In the genomic region with DNA sequence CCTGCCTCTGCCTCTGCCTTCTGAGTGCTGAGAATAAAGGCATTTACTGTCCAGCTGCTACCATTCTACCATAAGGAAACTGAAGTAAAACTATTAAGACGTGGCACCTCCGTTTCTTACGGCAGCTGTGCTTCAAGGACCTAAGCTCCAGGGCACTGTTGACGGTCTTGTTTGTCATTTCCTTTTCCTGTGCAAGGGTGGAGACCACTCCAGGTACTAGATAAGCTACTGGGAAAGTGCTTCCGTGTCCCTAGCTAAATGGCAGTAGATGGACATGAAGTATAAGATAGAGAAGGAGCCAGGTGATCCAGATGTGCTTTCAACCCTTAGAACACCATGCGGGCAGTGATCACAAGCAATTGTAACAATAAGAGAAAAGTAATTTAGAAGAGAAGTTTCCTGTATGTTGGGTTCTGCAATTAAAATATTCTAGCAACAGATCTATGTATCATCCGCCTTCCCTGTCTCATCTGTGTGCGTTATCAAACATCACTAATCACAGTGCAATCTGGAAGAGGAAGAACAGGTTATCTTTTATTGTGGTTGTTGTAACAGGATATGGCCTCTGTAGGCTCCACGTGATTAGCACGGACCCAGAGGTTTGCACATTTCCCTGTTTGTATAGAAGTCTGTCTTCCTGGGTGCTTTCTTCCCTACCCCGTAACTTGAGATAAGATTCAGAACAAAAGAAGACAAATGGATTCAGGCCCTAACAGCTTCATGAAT, we compare ENCODE assay signal across 22 mouse cellular contexts. TPM values are rescaled to one million over a fixed set of nuclear protein-coding genes. Genes with fewer than 3 reads are reported as not detected.
DNase-seq lines count a peak whose midpoint lies in the region; ATAC-seq and TF ChIP-seq lines count a peak whose summit lies in the region.
"Had no signal": no experiment of that assay in that cellular context is flagged by ENCODE, and none has a peak within 500 bp of the region (broad histone marks: within the 10 kb centered on the region; RNA-seq: fewer than 3 reads in every experiment).

No protein-coding gene starts in this region.

- 61% methylated on average over 11 of the region's 11 CpGs for WGBS in intestine, embryonic 16.5 days
- 59% methylated on average over 11 of the region's 11 CpGs for WGBS in liver, postnatal 0 days (ENCODE audit: insufficient replicate concordance)

- TF ChIP-seq EP300 in liver, postnatal 0 days (IDR thresholded peaks at IDR 0.05; ENCODE audit: low read depth): no peak

- peak overlapping the region; percentile 66 for H3K27ac ChIP-seq in intestine, embryonic 16.5 days (ENCODE audit: low read length)
- H3K27ac ChIP-seq in liver, postnatal 0 days (ENCODE audit: low read depth): no peak overlapping the region
- H3K27ac ChIP-seq: embryonic facial prominence, embryonic 10.5 days; hindbrain, embryonic 12.5 days; limb, embryonic 15.5 days; midbrain, embryonic 12.5 days had no signal

- peaks cover 46% of the 10 kb centered on the region for H3K4me1 ChIP-seq in G1E (ENCODE audit: insufficient read depth, low read depth, low read length)
- H3K4me1 ChIP-seq in intestine, embryonic 16.5 days (ENCODE audit: control insufficient read depth, insufficient read depth, low read length): peaks cover 17% of the 10 kb centered on the region
- peaks cover 31% of the 10 kb centered on the region for H3K4me1 ChIP-seq in liver, postnatal 0 days (ENCODE audit: insufficient read depth)

- peaks cover 74% of the 10 kb centered on the region for H3K36me3 ChIP-seq in G1E (replicated peaks)
- 0 out of 2 replicates have a peak, but pooled peaks cover 6% of the 10 kb centered on the region for H3K36me3 ChIP-seq in intestine, embryonic 16.5 days (ENCODE audit: control insufficient read depth, insufficient read depth, low read length)
- H3K36me3 ChIP-seq in liver, postnatal 0 days (replicated peaks; ENCODE audit: insufficient read depth, low read length): peaks cover 36% of the 10 kb centered on the region

- TF ChIP-seq CTCF in G1E (IDR thresholded peaks at IDR 0.05; ENCODE audit: low read depth, low read length): no peak
- no peak for TF ChIP-seq CTCF in liver, postnatal 0 days (IDR thresholded peaks at IDR 0.05; ENCODE audit: low read depth)

- H3K4me2 ChIP-seq in intestine, embryonic 16.5 days (ENCODE audit: low read depth, low read length): peak overlapping the region; percentile 72; the same call in 1 of the 2 replicates
- peak overlapping the region; percentile 33; the same call in 1 of the 2 replicates for H3K4me2 ChIP-seq in liver, postnatal 0 days (ENCODE audit: low read depth, low read length)
- H3K4me2 ChIP-seq: limb, embryonic 15.5 days; midbrain, embryonic 12.5 days had no signal

- H3K27me3 ChIP-seq in G1E (ENCODE audit: insufficient read depth, low read length): no peaks in the 10 kb centered on the region
- no peaks in the 10 kb centered on the region for H3K27me3 ChIP-seq in intestine, embryonic 16.5 days (replicated peaks; ENCODE audit: control insufficient read depth, insufficient read depth, low read length)
- no peaks in the 10 kb centered on the region for H3K27me3 ChIP-seq in liver, postnatal 0 days (ENCODE audit: insufficient read depth, low read length)
- H3K27me3 ChIP-seq: hindbrain, embryonic 12.5 days; limb, embryonic 15.5 days; midbrain, embryonic 12.5 days had no signal

- H3K9me3 ChIP-seq in G1E (replicated peaks): no peaks in the 10 kb centered on the region
- H3K9me3 ChIP-seq in intestine, embryonic 16.5 days (ENCODE audit: control insufficient read depth, low read length): no peaks in the 10 kb centered on the region
- H3K9me3 ChIP-seq in liver, postnatal 0 days (ENCODE audit: low read length): no peaks in the 10 kb centered on the region
- H3K9me3 ChIP-seq: embryonic facial prominence, embryonic 10.5 days; hindbrain, embryonic 12.5 days; limb, embryonic 15.5 days; midbrain, embryonic 12.5 days had no signal

- intact Hi-C loops in left cerebral cortex, postnatal 36 days (cut with DNase I): loop anchor here (5.0 kb wide), 2 partner anchors 33 to 127 kb away; a partner anchor contains a TSS

- no peak overlapping the region; the same call in 1 of the 2 replicates for H3K4me3 ChIP-seq in G1E (ENCODE audit: low read depth, low read length)
- no peak overlapping the region for H3K4me3 ChIP-seq in intestine, embryonic 16.5 days (ENCODE audit: low read length)
- no peak overlapping the region for H3K4me3 ChIP-seq in liver, postnatal 0 days (ENCODE audit: low read depth, low read length)
- H3K4me3 ChIP-seq: hindbrain, embryonic 12.5 days; limb, embryonic 15.5 days had no signal

- DNase-seq in 416B (ENCODE audit: low read depth) (peak; percentile 53), G1E (ENCODE audit: low spot score) (no peak)
- DNase-seq in liver, postnatal 0 days: no peak
- no peak for DNase-seq in left cerebral cortex, postnatal 36 days (ENCODE audit: low spot score in 2 of 2)
- DNase-seq in lung, postnatal 14 days: no peak
- DNase-seq in layer of hippocampus, postnatal 10 days (ENCODE audit: low spot score in 2 of 2): no peak
- no peak for DNase-seq in left cerebral cortex, adult 18-20 months (ENCODE audit: low spot score in 2 of 2)
- DNase-seq: adrenal gland, postnatal 10 days; cerebellum, adult 11-12 months; gastrocnemius, postnatal 14 days; heart, postnatal 10 days; kidney, adult 18-20 months; kidney, postnatal 10 days; lung, postnatal 4 days; thymus, adult 18-20 months had no signal

- 0 out of 2 replicates have a peak, but pooled peaks have one; percentile 5 for ATAC-seq in G1E (ENCODE audit: extremely low read depth, insufficient number of reproducible peaks, low FRiP score, poor library complexity, severe bottlenecking)
- peak; percentile 39 for ATAC-seq in intestine, embryonic 16.5 days
- no peak for ATAC-seq in liver, postnatal 0 days

- no peak overlapping the region for H3K9ac ChIP-seq in intestine, embryonic 16.5 days (ENCODE audit: low read depth, low read length)
- H3K9ac ChIP-seq in liver, postnatal 0 days (replicated peaks): no peak overlapping the region
- H3K9ac ChIP-seq: hindbrain, embryonic 12.5 days; limb, embryonic 15.5 days; midbrain, embryonic 12.5 days had no signal

RNA-seq across cellular contexts. Expression of a gene that starts 2.1 kb away (rescaled TPM):
- total RNA-seq in G1E (2014; fragmentation: Nextera tagmentation) (13.6 and 21.2 TPM in 2 replicates), G1E (2017) (28.9 and 31.0 TPM in 2 replicates)
- 9.7 and 11.4 TPM in 2 replicates for polyA plus RNA-seq in G1E (2012)
- polyA plus RNA-seq in intestine, embryonic 16.5 days (2015; fragmentation: Nextera tagmentation; extraction: Ambion mirVana): 23.9 and 24.2 TPM in 2 replicates
- polyA plus RNA-seq in liver, postnatal 0 days (2015; fragmentation: Nextera tagmentation; extraction: Ambion mirVana): 6.2 and 7.0 TPM in 2 replicates
- 10 to 100 TPM; 12.0 to 13.4 TPM for total RNA-seq in left cerebral cortex, postnatal 36 days (2021)
- total RNA-seq in layer of hippocampus, postnatal 10 days (2021): 10 to 100 TPM; 10.9 to 11.1 TPM
- total RNA-seq in left cerebral cortex, adult 18-20 months (2021): 10 to 100 TPM; 12.4 to 12.7 TPM

RNA-seq across cellular contexts. Expression of a gene that starts 2.2 kb away (rescaled TPM):
- total RNA-seq in G1E (2014; fragmentation: Nextera tagmentation) (57.3 and 74.3 TPM in 2 replicates), G1E (2017) (122 and 127 TPM in 2 replicates)
- 12.1 and 28.2 TPM in 2 replicates for polyA plus RNA-seq in G1E (2012)
- 126 and 128 TPM in 2 replicates for polyA plus RNA-seq in intestine, embryonic 16.5 days (2015; fragmentation: Nextera tagmentation; extraction: Ambion mirVana)
- polyA plus RNA-seq in liver, postnatal 0 days (2015; fragmentation: Nextera tagmentation; extraction: Ambion mirVana): 37.2 and 38.0 TPM in 2 replicates
- 10 to 100 TPM; 24.3 to 50.5 TPM for total RNA-seq in left cerebral cortex, postnatal 36 days (2021)
- total RNA-seq in layer of hippocampus, postnatal 10 days (2021): 10 to 100 TPM; 32.3 to 32.5 TPM
- 10 to 100 TPM; 26.0 to 28.9 TPM for total RNA-seq in left cerebral cortex, adult 18-20 months (2021)

RNA-seq across cellular contexts. Expression of a gene that starts 32.3 kb away (rescaled TPM):
- total RNA-seq in G1E (2014; fragmentation: Nextera tagmentation) (16.4 and 28.4 TPM in 2 replicates), G1E (2017) (30.3 and 30.8 TPM in 2 replicates)
- 14.5 and 15.7 TPM in 2 replicates for polyA plus RNA-seq in G1E (2012)
- polyA plus RNA-seq in intestine, embryonic 16.5 days (2015; fragmentation: Nextera tagmentation; extraction: Ambion mirVana): 85.0 and 89.4 TPM in 2 replicates
- polyA plus RNA-seq in liver, postnatal 0 days (2015; fragmentation: Nextera tagmentation; extraction: Ambion mirVana): 65.4 and 71.2 TPM in 2 replicates
- 10 to 100 TPM; 15.6 to 20.2 TPM for total RNA-seq in left cerebral cortex, postnatal 36 days (2021)
- total RNA-seq in layer of hippocampus, postnatal 10 days (2021): 10 to 100 TPM; 21.8 to 22.1 TPM
- 10 to 100 TPM; 13.0 to 19.1 TPM for total RNA-seq in left cerebral cortex, adult 18-20 months (2021)

RNA-seq across cellular contexts. Expression of a gene that starts 40.9 kb away (rescaled TPM):
- total RNA-seq in G1E (2014; fragmentation: Nextera tagmentation) (not detected in 2 replicates), G1E (2017) (not detected in 2 replicates)
- not detected in 2 replicates for polyA plus RNA-seq in G1E (2012)
- not detected in 2 replicates for polyA plus RNA-seq in intestine, embryonic 16.5 days (2015; fragmentation: Nextera tagmentation; extraction: Ambion mirVana)
- 0.43 TPM in 1 of 2 replicates, not detected in the other for polyA plus RNA-seq in liver, postnatal 0 days (2015; fragmentation: Nextera tagmentation; extraction: Ambion mirVana)
- total RNA-seq in left cerebral cortex, postnatal 36 days (2021): not detected
- not detected for total RNA-seq in layer of hippocampus, postnatal 10 days (2021)
- not detected for total RNA-seq in left cerebral cortex, adult 18-20 months (2021)
- total RNA-seq: adrenal gland, postnatal 10 days; gastrocnemius, postnatal 14 days; heart, postnatal 10 days; left cerebral cortex, postnatal 10 days had no signal
- polyA plus RNA-seq: C2C12; embryonic facial prominence, embryonic 10.5 days; hindbrain, embryonic 12.5 days; midbrain, embryonic 12.5 days had no signal
